Mouse (Mus musculus) forelimb bud, embryonic 11.5 days (tissue): Measurements from ENCODE around the gene Cd300lg.

Source experiments
- DNase-seq: peaks from one replicate; pipeline ENCODE4 v3.0.0-alpha.2; 2012; ENCODE audit warnings: low read depth, low spot score

Gene Cd300lg

GRCm38 (mm10) chr11:102096887-102097391 is 55.6 kb downstream of the Cd300lg start:
- DNase-seq, result peak; percentile 94

DNA sequence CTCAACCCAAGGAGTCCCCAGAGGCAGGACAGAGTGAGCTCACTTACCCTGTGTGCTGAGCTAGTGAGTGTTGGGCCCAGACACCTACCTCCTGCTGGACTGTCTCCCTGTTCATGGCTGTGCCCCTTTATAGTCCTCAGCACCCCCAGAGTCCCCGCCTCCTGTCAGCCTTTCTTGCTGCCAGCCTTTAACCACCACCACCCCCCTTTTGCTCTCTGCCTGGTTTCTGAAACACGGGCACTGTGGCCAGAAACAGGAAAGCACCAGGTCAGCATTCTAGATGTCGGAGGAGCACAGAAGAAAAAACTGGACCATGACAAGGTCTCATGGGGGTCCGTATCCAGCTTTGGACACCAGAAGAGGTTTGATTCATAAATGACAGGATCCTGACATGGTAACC is 59.9 kb downstream of the Cd300lg start, which contains the start of gene Ppy:
Gene Ppy, minus strand, starts transcription at position 101 of the 400 bp plus-strand sequence.
- DNase-seq, result no peak

- peak; percentile 86 for DNase-seq
Observed at GRCm38 (mm10) chr11:102102485-102103258, 61.4 kb downstream of the Cd300lg start.
